Mouse (Mus musculus) kidney, embryonic 14.5 days (tissue): ENCODE measurements around the gene Ttc9c. TPM values are rescaled to one million over a fixed set of nuclear protein-coding genes. Genes with fewer than 3 reads are reported as not detected.
A peak's percentile ranks its signal among the peaks of the same experiment; 100 is the strongest.

ENCODE experiments used
- ATAC-seq: fragments of 200-750 bp; cut with Nextera tagmentation; 2 replicates; pipeline ENCODE4 v1.8.0; 2017; ENCODE audit warnings: moderate number of reproducible peaks, mild to moderate bottlenecking, moderate TSS enrichment, moderate library complexity; ENCODE audit not compliant: low FRiP score, low TSS enrichment
- H3K27ac ChIP-seq: fragments of 300-500 bp; sonication (generic); 2 replicates; pipeline ENCODE4 v1.5.1; 2014; ENCODE audit warnings: low read depth, mild to moderate bottlenecking, low read length, moderate library complexity, mixed read lengths
- H3K27me3 ChIP-seq: fragments of 300-500 bp; sonication (generic); 2 replicates; pipeline ENCODE4 v1.6.1; 2014; ENCODE audit warnings: mild to moderate bottlenecking, low read length; ENCODE audit not compliant: control insufficient read depth, insufficient read depth
- H3K36me3 ChIP-seq: fragments of 300-500 bp; sonication (generic); 2 replicates; pipeline ENCODE4 v1.6.1; 2014; ENCODE audit warnings: low read length, mixed read lengths; ENCODE audit not compliant: control insufficient read depth, insufficient read depth
- H3K4me1 ChIP-seq: fragments of 300-500 bp; sonication (generic); 2 replicates; pipeline ENCODE4 v1.6.1; 2014; ENCODE audit warnings: low read length, mixed read lengths; ENCODE audit not compliant: control insufficient read depth, insufficient read depth
- H3K4me2 ChIP-seq: fragments of 300-500 bp; sonication (generic); replicated peaks from 2 replicates; pipeline ENCODE4 v1.6.1; 2014; ENCODE audit warnings: low read depth, mild to moderate bottlenecking, low read length
- H3K4me3 ChIP-seq: fragments of 300-500 bp; sonication (generic); 2 replicates; pipeline ENCODE4 v1.5.1; 2014; ENCODE audit warnings: mild to moderate bottlenecking, low read length
- H3K9ac ChIP-seq: fragments of 300-500 bp; sonication (generic); 2 replicates; pipeline ENCODE4 v1.6.1; 2014; ENCODE audit warnings: low read depth, mild to moderate bottlenecking, low read length, moderate library complexity
- H3K9me3 ChIP-seq: fragments of 300-500 bp; sonication (generic); 2 replicates; pipeline ENCODE4 v1.6.1; 2016; ENCODE audit warnings: low read length; ENCODE audit not compliant: control insufficient read depth
- WGBS: fragments of 180-500 bp; shearing (Covaris S2); extraction: QIAGEN DNeasy Blood & Tissue Kit; methylation state at CpG from one replicate; pipeline ENCODE4 v1.1.7; 2014; 5-methylcytosine and 5-hydroxymethylcytosine counted together
- polyA plus RNA-seq: library from polyadenylated mRNA; unstranded; fragments of >200 nt; fragmentation: Nextera tagmentation; extraction: Ambion mirVana; gene quantifications from 2 replicates; pipeline ENCODE4 v1.2.1, GENCODE M21; 2014

Gene Ttc9c
- polyA plus RNA-seq, 1 experiment from 2014 or later: 61.0 TPM

DNA sequence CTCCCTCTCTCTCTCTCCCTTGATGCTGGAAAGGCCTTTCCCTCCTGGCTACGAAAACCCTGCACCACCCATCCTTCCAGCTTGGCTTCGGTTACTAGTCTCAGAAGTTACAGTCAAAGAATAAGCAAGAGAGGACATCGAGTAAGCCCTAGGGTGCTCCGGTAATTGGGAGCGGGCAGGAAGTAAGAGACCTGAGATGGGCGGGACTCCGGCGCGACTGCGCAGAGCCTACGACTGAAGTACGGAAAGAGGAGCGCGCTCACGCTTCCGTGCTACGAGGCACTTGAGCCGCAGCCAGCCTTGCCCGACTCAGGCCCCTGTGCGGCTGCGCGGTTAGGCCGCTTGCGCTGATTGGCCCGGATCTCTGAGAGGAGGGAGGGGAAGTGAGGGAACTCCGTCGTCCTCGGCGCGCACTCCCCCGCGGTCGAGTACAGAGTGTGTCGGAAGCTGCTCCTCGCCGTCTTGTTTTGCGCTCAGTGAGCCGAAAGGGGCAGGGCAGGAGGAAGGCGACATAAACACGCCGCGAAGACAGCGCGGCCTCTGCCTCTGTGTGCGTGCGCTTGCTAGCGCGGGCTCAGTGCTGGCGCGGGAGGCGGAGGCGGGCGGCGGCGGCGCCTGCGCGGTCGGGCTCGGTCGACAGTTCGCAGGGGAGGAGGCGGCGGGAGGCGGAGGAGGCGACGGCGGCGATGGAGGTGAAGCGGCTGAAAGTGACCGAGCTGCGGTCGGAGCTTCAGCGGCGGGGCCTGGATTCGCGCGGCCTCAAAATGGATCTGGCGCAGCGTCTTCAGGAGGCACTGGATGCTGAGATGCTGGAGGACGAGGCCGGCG, 677 bp upstream of the Ttc9c start, which contains the start of gene Hnrnpul2:
Gene Hnrnpul2 (plus strand): TSS at position 415 of the 828 bp plus-strand sequence.
- Histone ChIP-seq H3K4me3 (peak within 1 kb of the TSS; percentile 100), H3K27ac (peak within 1 kb of the TSS; percentile 100), H3K9ac (peak within 1 kb of the TSS; percentile 99), H3K36me3 (peaks cover 44% of the 10 kb centered on the region), H3K4me1 (peaks cover 32% of the 10 kb centered on the region), H3K4me2 (peak within 1 kb of the TSS; percentile 85), H3K9me3 (no peaks in the 10 kb centered on the region), H3K27me3 (no peaks in the 10 kb centered on the region)
- under 1% methylated on average over 82 of the region's 83 CpGs for WGBS
- ATAC-seq: peak; percentile 95

DNA sequence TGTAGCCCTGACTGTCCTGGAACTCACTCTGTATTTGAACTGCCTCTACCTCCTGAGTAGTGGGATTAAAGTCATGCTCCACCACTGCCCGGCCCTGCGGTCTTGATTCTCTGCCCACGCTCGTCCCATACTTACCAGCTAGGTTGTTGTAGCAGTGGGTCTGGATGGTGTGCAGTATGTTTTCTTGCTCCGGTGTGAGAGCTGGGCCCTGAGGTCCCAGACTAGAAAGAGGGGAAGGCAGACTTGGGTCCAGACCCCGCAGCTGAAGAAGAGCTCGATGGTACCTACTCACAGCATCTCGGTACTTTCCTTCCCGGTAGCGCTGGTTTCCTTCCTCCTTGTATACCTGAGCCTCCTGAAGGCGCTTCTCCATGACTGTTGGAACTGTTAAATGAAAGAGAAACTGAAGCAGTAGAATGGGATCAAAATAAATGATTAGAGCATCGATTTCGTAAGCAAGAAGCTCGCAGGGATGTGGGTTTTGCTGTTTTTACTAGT, 783 bp downstream of the Ttc9c start:
- ATAC-seq: no peak
- Histone ChIP-seq H3K36me3 (peaks cover 42% of the 10 kb centered on the region), H3K9ac (peak overlapping the region; percentile 73), H3K4me3 (peak overlapping the region; percentile 100), H3K9me3 (no peaks in the 10 kb centered on the region), H3K27me3 (no peaks in the 10 kb centered on the region), H3K4me2 (peak overlapping the region; percentile 85), H3K27ac (peak overlapping the region; percentile 96), H3K4me1 (peaks cover 32% of the 10 kb centered on the region)
- WGBS: 21% methylated on average over 14 of the region's 14 CpGs

DNA sequence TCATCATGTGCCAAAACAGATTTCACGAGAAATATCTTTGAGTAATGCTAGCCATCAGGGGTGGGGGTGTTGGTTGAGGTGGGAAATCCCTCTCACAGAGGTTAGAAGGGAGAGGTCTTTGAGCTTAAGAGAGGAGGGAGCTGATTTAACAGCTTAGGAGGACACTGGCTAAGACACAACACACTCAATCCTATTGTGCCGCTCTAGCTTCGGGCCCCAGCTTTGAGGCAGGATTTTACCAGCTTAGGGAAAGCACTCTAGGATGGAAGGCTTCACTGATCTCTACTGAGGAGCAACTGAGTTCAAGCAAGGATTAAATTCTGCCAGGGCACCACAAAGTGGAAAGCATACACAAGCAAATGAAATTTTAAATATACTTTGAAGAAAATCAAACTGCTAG, 2.1 kb downstream of the Ttc9c start:
- H3K36me3 ChIP-seq: peaks cover 45% of the 10 kb centered on the region
- H3K4me1 ChIP-seq: peaks cover 20% of the 10 kb centered on the region
- no peaks in the 10 kb centered on the region for H3K9me3 ChIP-seq
- H3K9ac ChIP-seq: peak overlapping the region; percentile 7
- H3K27ac ChIP-seq: no peak overlapping the region
- ATAC-seq: no peak
- peak overlapping the region; percentile 1; the same call in 1 of the 2 replicates for H3K4me3 ChIP-seq
- peak overlapping the region; percentile 85; the same call in 1 of the 2 replicates for H3K4me2 ChIP-seq
- 83% methylated on average over 3 of the region's 3 CpGs for WGBS
- no peaks in the 10 kb centered on the region for H3K27me3 ChIP-seq

DNA sequence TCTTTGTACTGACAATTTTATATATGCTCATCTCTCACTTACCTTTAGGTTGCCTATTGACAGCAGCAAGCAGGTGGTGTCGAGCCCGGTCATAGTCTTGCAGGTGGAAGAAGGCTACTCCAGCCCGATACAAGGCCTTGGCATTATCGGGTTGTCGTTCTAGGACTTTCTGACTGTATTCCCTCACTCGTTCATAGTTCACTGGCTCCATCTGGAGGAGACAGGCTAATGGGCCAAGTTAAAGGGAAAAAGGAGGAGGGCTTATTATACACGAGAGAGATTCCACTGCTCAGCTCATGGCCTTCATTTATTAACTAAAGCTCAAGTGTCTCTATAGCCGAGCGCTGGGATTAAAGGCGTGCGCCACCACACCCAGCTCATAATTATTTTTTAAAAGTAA, 3.3 kb downstream of the Ttc9c start:
- no peak overlapping the region for H3K27ac ChIP-seq
- ATAC-seq: no peak
- H3K4me3 ChIP-seq: 0 out of 2 replicates have a peak overlapping the region, but pooled peaks have one; percentile 2
- no peaks in the 10 kb centered on the region for H3K27me3 ChIP-seq
- H3K36me3 ChIP-seq: peaks cover 56% of the 10 kb centered on the region
- peaks cover 17% of the 10 kb centered on the region for H3K4me1 ChIP-seq
- no peaks in the 10 kb centered on the region for H3K9me3 ChIP-seq
- no peak overlapping the region for H3K9ac ChIP-seq
- H3K4me2 ChIP-seq: no peak overlapping the region
- 66% methylated on average over 11 of the region's 11 CpGs for WGBS

DNA sequence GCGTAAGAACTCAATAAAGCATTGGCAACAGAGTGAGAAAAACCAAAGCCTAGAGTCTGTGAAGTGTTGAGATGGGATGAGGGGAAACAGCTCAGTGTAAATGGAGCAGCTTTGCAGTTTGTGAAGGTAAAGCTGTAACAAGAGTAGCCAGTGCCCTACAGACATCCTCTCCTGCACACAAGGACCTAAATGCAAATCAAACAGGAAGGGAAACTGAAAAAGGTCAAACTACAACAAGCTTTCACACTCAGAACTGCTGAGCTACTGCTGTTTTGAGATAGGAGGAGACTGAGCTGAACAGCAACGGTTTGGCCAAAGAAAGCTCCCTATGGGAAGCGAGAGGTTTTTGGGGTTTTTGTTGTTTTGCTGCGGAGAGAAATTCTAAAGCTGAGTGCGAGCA, 12.3 kb downstream of the Ttc9c start:
- Histone ChIP-seq H3K4me2 (no peak overlapping the region), H3K4me3 (no peak overlapping the region), H3K36me3 (peaks cover 67% of the 10 kb centered on the region), H3K4me1 (peaks cover 12% of the 10 kb centered on the region; the same call in 1 of the 2 replicates), H3K9me3 (no peaks in the 10 kb centered on the region), H3K27me3 (no peaks in the 10 kb centered on the region), H3K27ac (no peak overlapping the region), H3K9ac (no peak overlapping the region)
- 95% methylated on average over 5 of the region's 5 CpGs for WGBS
- ATAC-seq: no peak

DNA sequence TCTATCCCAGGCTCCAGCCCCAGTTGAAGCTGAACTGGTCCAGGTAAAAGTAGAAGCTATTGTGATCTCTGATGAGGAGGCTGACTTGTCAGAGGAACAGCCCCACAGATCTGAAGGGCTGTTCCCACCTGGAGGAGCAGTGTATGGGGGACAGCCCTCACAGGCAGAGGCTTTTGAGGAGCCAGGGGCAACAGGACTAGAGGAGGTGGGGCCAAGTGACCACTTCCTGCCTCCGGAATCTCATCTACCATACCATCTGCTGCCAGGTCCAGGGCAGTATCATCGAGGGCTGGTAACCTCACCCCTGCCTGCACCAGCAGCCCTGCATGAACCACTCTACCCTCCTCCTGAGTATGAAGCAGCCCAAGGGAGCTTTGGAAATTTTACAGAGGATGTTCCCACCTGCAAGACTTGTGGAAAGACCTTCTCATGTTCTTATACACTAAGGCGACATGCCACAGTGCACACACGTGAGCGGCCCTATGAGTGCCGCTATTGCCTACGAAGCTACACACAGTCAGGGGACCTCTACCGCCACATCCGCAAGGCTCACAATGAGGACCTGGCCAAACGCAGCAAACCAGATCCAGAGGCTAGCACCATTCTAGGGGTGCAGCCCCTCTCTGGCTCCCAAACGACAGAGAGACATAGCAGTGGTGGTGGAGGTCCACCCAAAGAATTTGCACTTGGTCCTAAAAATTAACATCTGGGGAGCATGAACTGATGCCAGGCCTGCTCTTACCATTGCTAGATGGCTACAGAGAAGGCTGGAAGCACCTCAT, 15.1 kb downstream of the Ttc9c start:
- peaks cover 42% of the 10 kb centered on the region for H3K36me3 ChIP-seq
- no peaks in the 10 kb centered on the region for H3K9me3 ChIP-seq
- H3K4me1 ChIP-seq: peaks cover 15% of the 10 kb centered on the region; the same call in 1 of the 2 replicates
- H3K27me3 ChIP-seq: no peaks in the 10 kb centered on the region
- ATAC-seq: no peak
- no peak overlapping the region for H3K9ac ChIP-seq
- H3K4me3 ChIP-seq: no peak overlapping the region
- WGBS: 92% methylated on average over 11 of the region's 11 CpGs
- H3K27ac ChIP-seq: no peak overlapping the region
- no peak overlapping the region for H3K4me2 ChIP-seq

DNA sequence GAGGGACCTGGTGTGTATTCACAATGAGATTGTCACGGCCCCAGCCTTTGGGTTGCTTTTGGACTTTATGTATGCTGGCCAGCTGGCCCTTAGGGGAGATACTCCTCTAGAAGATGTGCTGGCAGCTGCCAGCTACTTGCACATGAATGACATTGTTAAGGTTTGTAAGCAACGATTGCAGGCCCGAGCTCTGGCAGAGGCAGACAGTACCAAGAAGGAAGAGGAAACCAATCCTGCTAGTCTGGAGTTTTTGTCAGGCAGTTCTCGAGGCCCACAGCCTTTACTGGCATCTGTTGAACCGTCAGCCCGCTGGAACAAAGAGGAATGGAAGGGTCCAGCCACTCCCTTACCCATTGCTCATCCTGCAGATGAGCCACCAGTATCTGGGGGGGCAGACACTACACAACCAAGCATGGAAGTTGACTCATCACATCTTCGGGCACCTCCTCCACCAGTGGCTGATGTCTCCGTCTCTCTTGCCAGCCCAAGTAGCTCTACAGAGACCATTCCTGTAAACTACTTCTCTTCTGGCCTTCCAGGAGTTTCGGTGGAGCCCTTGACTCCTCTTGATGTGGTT, 15.8 kb downstream of the Ttc9c start:
- Histone ChIP-seq H3K4me2 (peak overlapping the region; percentile 56), H3K27me3 (no peaks in the 10 kb centered on the region), H3K27ac (no peak overlapping the region), H3K36me3 (peaks cover 36% of the 10 kb centered on the region), H3K4me3 (peak overlapping the region; percentile 61), H3K9ac (0 out of 2 replicates have a peak overlapping the region, but pooled peaks have one; percentile 31), H3K9me3 (no peaks in the 10 kb centered on the region), H3K4me1 (peaks cover 15% of the 10 kb centered on the region; the same call in 1 of the 2 replicates)
- ATAC-seq: no peak
- WGBS: 94% methylated on average over 9 of the region's 9 CpGs

DNA sequence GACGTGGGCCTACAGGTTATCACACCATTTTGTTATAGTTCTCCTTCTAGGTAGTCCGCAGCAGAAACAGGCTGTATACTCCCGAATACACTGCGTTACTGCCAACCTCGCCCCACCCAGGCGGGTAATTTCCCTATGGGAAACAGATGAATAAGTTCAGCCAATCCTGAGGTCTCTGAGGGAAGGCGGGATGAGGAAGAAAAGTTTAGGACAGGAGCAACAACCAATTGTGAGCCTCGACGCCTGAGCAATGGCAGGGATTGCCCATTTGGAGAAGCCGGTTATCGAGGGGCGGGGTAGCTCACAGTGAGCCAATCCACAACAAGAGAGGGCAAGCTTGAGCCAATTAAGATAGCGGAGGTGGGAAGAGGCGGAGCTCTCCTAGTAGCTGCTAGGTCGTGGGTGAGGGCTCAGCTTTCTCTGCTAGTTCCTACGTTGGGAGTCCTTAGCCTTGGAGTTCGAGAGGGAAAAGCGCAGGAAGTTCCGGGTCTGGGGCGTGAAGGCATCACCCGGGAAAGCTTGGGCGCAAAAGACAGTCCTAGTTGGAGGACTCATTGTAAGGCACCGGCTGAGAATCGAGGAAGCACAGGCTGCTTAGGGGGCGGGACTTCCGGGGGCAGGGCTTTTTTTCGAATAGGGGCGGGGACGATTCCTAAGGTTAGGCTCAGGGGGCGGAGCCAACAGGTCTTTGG, 16.9 kb downstream of the Ttc9c start, which contains the start of gene Zbtb3:
Gene Zbtb3 (plus strand): TSS at position 426 of the 692 bp plus-strand sequence.
- H3K4me2 ChIP-seq: peak within 1 kb of the TSS; percentile 56
- WGBS: under 1% methylated on average over 30 of the region's 30 CpGs
- peak within 1 kb of the TSS; percentile 47; the same call in 1 of the 2 replicates for H3K9ac ChIP-seq
- peaks cover 28% of the 10 kb centered on the region for H3K36me3 ChIP-seq
- peak within 1 kb of the TSS; percentile 85 for H3K27ac ChIP-seq
- H3K4me3 ChIP-seq: peak within 1 kb of the TSS; percentile 61
- H3K4me1 ChIP-seq: peaks cover 20% of the 10 kb centered on the region; the same call in 1 of the 2 replicates
- peak; percentile 97 for ATAC-seq
- H3K27me3 ChIP-seq: no peaks in the 10 kb centered on the region
- no peaks in the 10 kb centered on the region for H3K9me3 ChIP-seq
